In genomic region chrX:162643091-162643788, GRCm38 (mm10) we compare ENCODE assay signal across 8 mouse cellular contexts. TPM values are rescaled to one million over a fixed set of nuclear protein-coding genes. Genes with fewer than 3 reads are reported as not detected.
DNase-seq lines count a peak whose midpoint lies in the region; ATAC-seq and TF ChIP-seq lines count a peak whose summit lies in the region.

Gene Reps2 (minus strand): TSS chrX:162643649.

- no peaks in the 10 kb centered on the region for H3K27me3 ChIP-seq in G1E (ENCODE audit: insufficient read depth, low read length)
- peaks cover 5% of the 10 kb centered on the region; the same call in 1 of the 2 replicates for H3K27me3 ChIP-seq in forebrain, embryonic 15.5 days
- 0 out of 2 replicates have a peak, but pooled peaks cover 4% of the 10 kb centered on the region for H3K27me3 ChIP-seq in liver, postnatal 0 days (ENCODE audit: insufficient read depth, low read length)
- 0 out of 2 replicates have a peak, but pooled peaks cover 3% of the 10 kb centered on the region for H3K27me3 ChIP-seq in neural tube, embryonic 14.5 days (ENCODE audit: control insufficient read depth, insufficient read depth, low read length)

- H3K9ac ChIP-seq in forebrain, embryonic 15.5 days (replicated peaks) = peak within 1 kb of the TSS; percentile 64
- H3K9ac ChIP-seq in liver, postnatal 0 days (replicated peaks) = peak within 1 kb of the TSS; percentile 63
- peak within 1 kb of the TSS; percentile 53 for H3K9ac ChIP-seq in neural tube, embryonic 14.5 days (replicated peaks; ENCODE audit: low read depth, low read length)

- peak within 1 kb of the TSS; percentile 58 for H3K4me2 ChIP-seq in forebrain, embryonic 15.5 days (replicated peaks)
- peak within 1 kb of the TSS; percentile 79 for H3K4me2 ChIP-seq in liver, postnatal 0 days (ENCODE audit: low read depth, low read length)
- H3K4me2 ChIP-seq in neural tube, embryonic 14.5 days (ENCODE audit: low read depth, low read length) = peak within 1 kb of the TSS; percentile 50

- intact Hi-C loops in heart, postnatal 14 days (cut with DNase I) = no loop called here

- peak within 1 kb of the TSS; percentile 77 for H3K4me3 ChIP-seq in G1E (ENCODE audit: low read depth, low read length)
- peak within 1 kb of the TSS; percentile 65 for H3K4me3 ChIP-seq in forebrain, embryonic 15.5 days
- peak within 1 kb of the TSS; percentile 66 for H3K4me3 ChIP-seq in liver, postnatal 0 days (ENCODE audit: low read depth, low read length)
- H3K4me3 ChIP-seq in neural tube, embryonic 14.5 days (ENCODE audit: low read depth, low read length) = peak within 1 kb of the TSS; percentile 52

- peaks cover 28% of the 10 kb centered on the region for H3K4me1 ChIP-seq in G1E (ENCODE audit: insufficient read depth, low read depth, low read length)
- no peaks in the 10 kb centered on the region for H3K4me1 ChIP-seq in forebrain, embryonic 15.5 days
- no peaks in the 10 kb centered on the region for H3K4me1 ChIP-seq in liver, postnatal 0 days (ENCODE audit: insufficient read depth)
- H3K4me1 ChIP-seq in neural tube, embryonic 14.5 days (ENCODE audit: control insufficient read depth, insufficient read depth, low read length) = no peaks in the 10 kb centered on the region

- peak; percentile 56; the same call in 1 of the 2 replicates for ATAC-seq in G1E (ENCODE audit: extremely low read depth, insufficient number of reproducible peaks, low FRiP score, poor library complexity, severe bottlenecking)
- peak; percentile 98 for ATAC-seq in forebrain, embryonic 15.5 days (replicated peaks)
- ATAC-seq in liver, postnatal 0 days = peak; percentile 93
- peak; percentile 98 for ATAC-seq in neural tube, embryonic 14.5 days (ENCODE audit: low read depth)

- no peak for TF ChIP-seq EP300 in liver, postnatal 0 days (IDR thresholded peaks at IDR 0.05; ENCODE audit: low read depth)

- no peak for TF ChIP-seq CTCF in G1E (IDR thresholded peaks at IDR 0.05; ENCODE audit: low read depth, low read length)
- TF ChIP-seq CTCF in liver, postnatal 0 days (IDR thresholded peaks at IDR 0.05; ENCODE audit: low read depth) = no peak

- H3K9me3 ChIP-seq in G1E (replicated peaks) = no peaks in the 10 kb centered on the region
- H3K9me3 ChIP-seq in forebrain, embryonic 15.5 days = no peaks in the 10 kb centered on the region
- no peaks in the 10 kb centered on the region for H3K9me3 ChIP-seq in liver, postnatal 0 days (ENCODE audit: low read length)
- no peaks in the 10 kb centered on the region for H3K9me3 ChIP-seq in neural tube, embryonic 14.5 days (ENCODE audit: control insufficient read depth, low read length)

- DNase-seq in G1E (ENCODE audit: low spot score) = peak; percentile 48
- DNase-seq in cerebellum, adult 11-12 months = peak; percentile 81
- peak; percentile 67 to 74 for DNase-seq in heart, postnatal 14 days
- DNase-seq in layer of hippocampus, adult 18-20 months (ENCODE audit: low spot score in 2 of 2) = peak; percentile 44 to 79
- peak; percentile 87 for DNase-seq in liver, postnatal 0 days
- peak; percentile 85 for DNase-seq in testis, postnatal 14 days (ENCODE audit: low spot score)

- 24% methylated on average over 58 of the region's 61 CpGs for WGBS in forebrain, embryonic 15.5 days
- WGBS in liver, postnatal 0 days (ENCODE audit: insufficient replicate concordance) = 23% methylated on average over 30 of the region's 61 CpGs
- 17% methylated on average over 48 of the region's 61 CpGs for WGBS in neural tube, embryonic 14.5 days

- H3K27ac ChIP-seq in forebrain, embryonic 15.5 days (replicated peaks) = no peak within 1 kb of the TSS
- H3K27ac ChIP-seq in liver, postnatal 0 days (ENCODE audit: low read depth) = peak within 1 kb of the TSS; percentile 2; the same call in 1 of the 2 replicates
- no peak within 1 kb of the TSS for H3K27ac ChIP-seq in neural tube, embryonic 14.5 days (ENCODE audit: low read depth, low read length)

- H3K36me3 ChIP-seq in G1E (replicated peaks) = no peaks in the 10 kb centered on the region
- H3K36me3 ChIP-seq in forebrain, embryonic 15.5 days = no peaks in the 10 kb centered on the region
- H3K36me3 ChIP-seq in liver, postnatal 0 days (replicated peaks; ENCODE audit: insufficient read depth, low read length) = no peaks in the 10 kb centered on the region
- H3K36me3 ChIP-seq in neural tube, embryonic 14.5 days (ENCODE audit: control insufficient read depth, insufficient read depth, low read length) = no peaks in the 10 kb centered on the region

RNA-seq across cellular contexts. Expression of gene Reps2, which starts in this region (rescaled TPM):
- 18.3 and 19.5 TPM in 2 replicates for total RNA-seq in G1E (2014; fragmentation: Nextera tagmentation)
- total RNA-seq in G1E (2017) = 11.3 and 11.8 TPM in 2 replicates
- polyA plus RNA-seq in G1E (2012) = 0.40 TPM in 2 replicates
- polyA plus RNA-seq in forebrain, embryonic 15.5 days (2015; fragmentation: Nextera tagmentation; extraction: Ambion mirVana) = 3.9 and 4.3 TPM in 2 replicates
- 1 to 10 TPM; 1.3 to 3.0 TPM for total RNA-seq in heart, postnatal 14 days (2021)
- total RNA-seq in layer of hippocampus, adult 18-20 months (2021) = 100 to 1,000 TPM; 146 to 153 TPM
- polyA plus RNA-seq in liver, postnatal 0 days (2015; fragmentation: Nextera tagmentation; extraction: Ambion mirVana) = 0.90 and 1.1 TPM in 2 replicates
- polyA plus RNA-seq in neural tube, embryonic 14.5 days (2014; fragmentation: Nextera tagmentation; extraction: Ambion mirVana) = 3.6 and 4.0 TPM in 2 replicates

Comparison
In these comparisons a context has a peak if more than half of its experiments do, and no peak if none do; other contexts are left out.
1. RNA of gene Reps2 (total RNA-seq): 146 to 153 TPM in layer of hippocampus, adult 18-20 months; 11.3 to 19.5 TPM in G1E and 1.3 to 3.0 TPM in heart, postnatal 14 days; every median in the first group is over 4 times any median in the second.
2. Peak in every context shown above with its lines, with median percentiles within 50 percentile points of each other: ATAC-seq, DNase-seq, H3K4me3 ChIP-seq, H3K4me2 ChIP-seq and H3K9ac ChIP-seq.